Mouse (Mus musculus) limb, embryonic 11.5 days (tissue): ENCODE measurements around the gene Tnni3k. TPM values are rescaled to one million over a fixed set of nuclear protein-coding genes. Genes with fewer than 3 reads are reported as not detected.

Source experiments
- ATAC-seq: fragments of 200-750 bp; cut with Nextera tagmentation; 2 replicates; pipeline ENCODE4 v1.8.0; 2017; ENCODE audit warnings: low read depth; ENCODE audit not compliant: insufficient number of reproducible peaks, low FRiP score, low TSS enrichment
- DNase-seq: peaks from one replicate; pipeline ENCODE4 v3.0.0-alpha.2; 2015; ENCODE audit warnings: low spot score
- H3K27ac ChIP-seq: fragments of 300-500 bp; sonication (generic); replicated peaks from 2 replicates; pipeline ENCODE4 v1.5.1; 2014; ENCODE audit warnings: low read depth, mild to moderate bottlenecking, low read length
- H3K27me3 ChIP-seq: fragments of 300-500 bp; sonication (generic); 2 replicates; pipeline ENCODE4 v1.6.1; 2014; ENCODE audit warnings: mild to moderate bottlenecking, low read length, mixed read lengths; ENCODE audit not compliant: control insufficient read depth, insufficient read depth
- H3K36me3 ChIP-seq: fragments of 300-500 bp; sonication (generic); 2 replicates; pipeline ENCODE4 v1.6.1; 2014; ENCODE audit warnings: mild to moderate bottlenecking, low read length, moderate library complexity, mixed read lengths; ENCODE audit not compliant: control insufficient read depth, insufficient read depth
- H3K4me1 ChIP-seq: fragments of 300-500 bp; sonication (generic); 2 replicates; pipeline ENCODE4 v1.6.1; 2014; ENCODE audit warnings: low read length, mixed read lengths; ENCODE audit not compliant: control insufficient read depth, insufficient read depth
- H3K4me2 ChIP-seq: fragments of 300-500 bp; sonication (generic); 2 replicates; pipeline ENCODE4 v1.6.1; 2014; ENCODE audit warnings: low read depth, mild to moderate bottlenecking, moderate library complexity; ENCODE audit not compliant: severe bottlenecking
- H3K4me3 ChIP-seq: fragments of 300-500 bp; sonication (generic); 2 replicates; pipeline ENCODE4 v1.5.1; 2014; ENCODE audit warnings: low read depth, low read length
- H3K9ac ChIP-seq: fragments of 300-500 bp; sonication (generic); 2 replicates; pipeline ENCODE4 v1.6.1; 2014; ENCODE audit warnings: mild to moderate bottlenecking, low read length
- H3K9me3 ChIP-seq: fragments of 300-500 bp; sonication (generic); 2 replicates; pipeline ENCODE4 v1.6.1; 2016; ENCODE audit warnings: low read length; ENCODE audit not compliant: control insufficient read depth
- WGBS: fragments of 180-500 bp; shearing (Covaris S2); extraction: QIAGEN DNeasy Blood & Tissue Kit; methylation state at CpG from one replicate; pipeline ENCODE4 v1.1.7; 2014; 5-methylcytosine and 5-hydroxymethylcytosine counted together
- polyA plus RNA-seq: library from polyadenylated mRNA; unstranded; fragments of >200 nt; fragmentation: Nextera tagmentation; extraction: Ambion mirVana; gene quantifications from 2 replicates; pipeline ENCODE4 v1.2.1, GENCODE M21; 2014

Tnni3k gene
- polyA plus RNA-seq, 1 experiment from 2014 or later, result not detected

DNA sequence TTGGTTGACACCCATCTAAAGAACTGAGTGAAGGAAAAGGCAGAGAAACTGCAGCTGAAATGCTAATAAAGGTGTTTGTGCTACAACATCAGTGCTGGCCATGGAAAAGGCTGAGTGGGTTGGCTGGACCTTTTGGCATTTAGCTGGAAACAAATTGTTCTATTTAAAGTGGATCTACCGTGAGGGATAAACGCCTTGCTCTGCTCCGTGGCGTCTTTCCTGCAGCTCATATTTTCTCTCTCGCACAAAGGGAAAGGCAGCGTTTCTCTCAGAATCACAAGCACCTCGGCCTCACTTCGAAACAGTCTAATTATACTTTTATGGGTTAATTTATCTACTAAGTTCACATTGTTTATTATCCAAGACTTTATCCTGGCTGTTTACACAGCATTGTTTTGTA is 254.8 kb downstream of the Tnni3k start:
- H3K36me3 ChIP-seq, result no peaks in the 10 kb centered on the region
- WGBS, result 42% methylated on average over 8 of the region's 8 CpGs
- no peak overlapping the region for H3K27ac ChIP-seq
- H3K9me3 ChIP-seq, result no peaks in the 10 kb centered on the region
- ATAC-seq (no peak), DNase-seq (no peak)
- H3K4me3 ChIP-seq, result no peak overlapping the region
- no peak overlapping the region for H3K4me2 ChIP-seq
- no peaks in the 10 kb centered on the region for H3K4me1 ChIP-seq
- no peak overlapping the region for H3K9ac ChIP-seq
- H3K27me3 ChIP-seq, result no peaks in the 10 kb centered on the region

DNA sequence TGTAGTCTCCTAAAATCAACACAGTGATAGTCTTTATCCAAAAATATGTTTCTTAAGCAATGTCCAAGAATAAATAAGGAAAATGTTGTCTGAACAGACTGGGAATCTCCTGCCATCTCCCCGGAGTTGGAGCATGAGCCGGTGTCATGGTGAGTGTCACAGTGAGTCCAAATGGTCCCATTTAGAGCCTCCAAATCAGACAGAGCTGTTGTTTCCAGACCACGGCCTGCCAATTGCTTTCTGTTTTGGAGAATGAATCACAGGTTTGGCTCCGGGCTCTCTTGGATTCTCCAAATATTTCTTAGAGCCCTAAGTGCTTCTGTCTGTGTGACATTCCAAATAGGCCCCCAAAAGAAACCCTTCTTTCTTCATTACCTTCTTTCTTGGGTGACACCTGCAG is 256.4 kb downstream of the Tnni3k start:
- no peaks in the 10 kb centered on the region for H3K4me1 ChIP-seq
- H3K27me3 ChIP-seq, result no peaks in the 10 kb centered on the region
- DNase-seq (no peak), ATAC-seq (no peak)
- no peaks in the 10 kb centered on the region for H3K9me3 ChIP-seq
- H3K4me3 ChIP-seq, result no peak overlapping the region
- H3K9ac ChIP-seq, result no peak overlapping the region
- no peaks in the 10 kb centered on the region for H3K36me3 ChIP-seq
- no peak overlapping the region for H3K4me2 ChIP-seq
- 84% methylated on average over 4 of the region's 4 CpGs for WGBS
- H3K27ac ChIP-seq, result no peak overlapping the region

DNA sequence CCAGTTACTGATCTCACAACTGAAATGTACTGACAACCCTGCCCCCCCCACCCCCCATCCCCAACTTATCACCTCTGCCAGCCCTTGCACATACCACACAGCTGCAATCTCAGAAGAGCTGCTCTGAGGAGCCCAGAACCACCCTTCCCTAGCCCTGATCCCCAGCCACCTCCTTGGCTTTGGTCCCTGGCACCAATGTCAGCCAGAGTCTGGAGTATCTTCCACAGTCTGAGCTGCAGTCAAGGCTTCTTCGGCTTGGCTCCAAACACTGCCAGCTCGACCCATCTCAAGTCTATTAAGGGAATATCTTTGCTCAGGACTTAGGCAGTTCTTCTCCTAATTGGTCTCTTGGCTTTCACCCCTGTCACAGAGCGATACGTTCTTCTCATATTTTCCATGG is 261.6 kb downstream of the Tnni3k start:
- Histone ChIP-seq H3K4me1 (no peaks in the 10 kb centered on the region), H3K36me3 (no peaks in the 10 kb centered on the region), H3K27ac (no peak overlapping the region), H3K4me3 (no peak overlapping the region), H3K9me3 (no peaks in the 10 kb centered on the region), H3K27me3 (no peaks in the 10 kb centered on the region), H3K9ac (no peak overlapping the region), H3K4me2 (no peak overlapping the region)
- DNase-seq, result no peak
- 85% methylated on average over 4 of the region's 4 CpGs for WGBS
- ATAC-seq, result no peak

- no peak overlapping the region for H3K4me3 ChIP-seq
- H3K9me3 ChIP-seq, result no peaks in the 10 kb centered on the region
- 80% methylated on average over 3 of the region's 3 CpGs for WGBS
- no peak for ATAC-seq
- H3K4me2 ChIP-seq, result no peak overlapping the region
- H3K4me1 ChIP-seq, result no peaks in the 10 kb centered on the region
- no peak overlapping the region for H3K9ac ChIP-seq
- no peak overlapping the region for H3K27ac ChIP-seq
- no peak for DNase-seq
- H3K27me3 ChIP-seq, result no peaks in the 10 kb centered on the region
- no peaks in the 10 kb centered on the region for H3K36me3 ChIP-seq
Measured at GRCm38 (mm10) chr3:154787611-154788010, 267.6 kb downstream of the Tnni3k start.

DNA sequence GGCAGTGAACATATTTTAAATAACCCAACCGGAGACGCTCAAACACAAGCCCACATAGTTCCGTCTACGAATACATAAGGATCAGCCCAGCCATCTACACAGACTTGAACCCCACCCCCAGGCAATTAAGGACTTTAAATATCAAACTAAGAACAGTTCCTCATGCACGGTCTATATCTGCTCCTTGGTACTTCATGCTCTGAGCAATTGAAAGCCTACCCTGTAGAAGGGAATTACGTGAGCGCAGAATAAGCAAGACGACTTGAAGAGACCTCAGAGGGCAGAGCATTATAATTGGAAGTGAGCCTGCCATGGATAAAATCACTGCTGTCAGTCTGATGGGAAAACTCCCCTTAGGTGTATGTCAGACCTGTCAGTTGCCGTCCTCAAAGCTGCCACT is 268.9 kb downstream of the Tnni3k start:
- H3K27me3 ChIP-seq, result no peaks in the 10 kb centered on the region
- DNase-seq, result no peak
- 92% methylated on average over 9 of the region's 9 CpGs for WGBS
- H3K4me3 ChIP-seq, result no peak overlapping the region
- ATAC-seq, result no peak
- H3K27ac ChIP-seq, result no peak overlapping the region
- H3K9me3 ChIP-seq, result no peaks in the 10 kb centered on the region
- H3K36me3 ChIP-seq, result no peaks in the 10 kb centered on the region
- H3K9ac ChIP-seq, result no peak overlapping the region
- H3K4me2 ChIP-seq, result no peak overlapping the region
- no peaks in the 10 kb centered on the region for H3K4me1 ChIP-seq

DNA sequence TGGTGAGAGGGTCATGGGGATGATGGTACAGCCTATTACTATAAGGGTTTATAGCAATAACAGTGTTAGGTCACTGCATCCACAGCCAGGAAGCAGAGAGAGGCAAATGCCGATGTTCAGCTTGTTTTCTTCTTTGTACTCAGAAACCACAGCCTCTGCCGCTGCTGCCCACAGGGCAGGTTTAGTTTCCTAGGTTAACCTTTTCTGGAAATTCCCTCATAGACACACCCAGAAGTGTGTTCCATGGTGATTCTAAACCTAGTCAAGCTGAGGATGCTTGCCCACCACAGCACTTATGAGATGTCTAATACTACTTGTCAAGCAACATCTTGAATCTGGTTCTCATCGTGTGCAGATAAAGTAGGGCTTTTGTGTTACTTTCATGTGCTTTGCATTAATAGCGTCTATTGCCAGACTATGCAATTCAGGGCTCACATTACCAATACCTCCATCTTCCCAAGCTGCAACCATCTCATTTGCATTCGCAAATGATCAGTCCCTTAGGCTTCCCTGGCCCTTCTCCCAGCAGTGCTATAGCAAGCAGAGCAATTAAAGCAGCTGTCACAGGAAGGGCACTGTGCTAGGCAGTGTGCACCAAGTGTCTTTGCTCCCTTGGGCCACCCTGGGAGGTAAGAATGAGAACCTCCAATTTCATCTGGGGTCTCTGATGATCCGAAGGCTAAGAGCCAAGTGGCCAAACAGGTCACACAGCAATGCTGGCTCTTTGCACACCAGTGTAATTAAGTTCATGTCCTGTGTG is 276.2 kb downstream of the Tnni3k start:
- DNase-seq (no peak), ATAC-seq (no peak)
- Histone ChIP-seq H3K27ac (no peak overlapping the region), H3K36me3 (no peaks in the 10 kb centered on the region), H3K4me3 (no peak overlapping the region), H3K9me3 (no peaks in the 10 kb centered on the region), H3K4me1 (0 out of 2 replicates have a peak, but pooled peaks cover 7% of the 10 kb centered on the region), H3K27me3 (no peaks in the 10 kb centered on the region), H3K9ac (no peak overlapping the region), H3K4me2 (no peak overlapping the region)
- 60% methylated on average over 6 of the region's 6 CpGs for WGBS

- Histone ChIP-seq H3K9me3 (no peaks in the 10 kb centered on the region), H3K4me1 (0 out of 2 replicates have a peak, but pooled peaks cover 3% of the 10 kb centered on the region), H3K4me3 (no peak overlapping the region), H3K27ac (no peak overlapping the region), H3K27me3 (no peaks in the 10 kb centered on the region), H3K36me3 (no peaks in the 10 kb centered on the region), H3K4me2 (no peak overlapping the region), H3K9ac (no peak overlapping the region)
- 93% methylated on average over 2 of the region's 2 CpGs for WGBS
- ATAC-seq (no peak), DNase-seq (no peak)
Measured at GRCm38 (mm10) chr3:154771651-154772050, 283.6 kb downstream of the Tnni3k start.

DNA sequence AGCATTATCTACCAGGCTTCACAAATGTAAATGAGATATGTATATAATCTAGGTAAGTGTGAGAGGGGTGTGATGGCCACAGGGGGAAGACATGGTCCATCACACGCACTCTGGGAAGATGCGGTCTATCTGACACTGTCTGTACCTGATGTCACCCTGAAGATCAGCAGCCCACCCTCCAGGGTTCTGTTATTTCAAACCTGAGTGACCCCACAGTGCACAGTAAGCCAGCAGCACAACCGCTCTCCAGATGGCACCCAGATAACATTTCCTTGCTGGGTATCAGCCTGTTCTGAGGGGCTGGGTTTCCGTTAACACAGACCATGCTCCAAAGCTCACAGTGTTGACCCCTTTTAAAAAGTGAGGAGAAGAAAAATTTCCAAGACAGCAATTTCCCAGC is 288.9 kb downstream of the Tnni3k start:
- no peak for ATAC-seq
- no peaks in the 10 kb centered on the region for H3K9me3 ChIP-seq

GRCm38 (mm10) chr3:154764115-154764514 is 291.1 kb downstream of the Tnni3k start:
- DNase-seq (no peak), ATAC-seq (no peak)
- H3K27ac ChIP-seq, result no peak overlapping the region
- H3K4me1 ChIP-seq, result no peaks in the 10 kb centered on the region
- H3K9me3 ChIP-seq, result no peaks in the 10 kb centered on the region
- 82% methylated on average over 7 of the region's 7 CpGs for WGBS
- H3K9ac ChIP-seq, result no peak overlapping the region
- H3K27me3 ChIP-seq, result no peaks in the 10 kb centered on the region
- H3K4me2 ChIP-seq, result no peak overlapping the region
- H3K4me3 ChIP-seq, result no peak overlapping the region
- no peaks in the 10 kb centered on the region for H3K36me3 ChIP-seq

More for the DNA sequence above, 288.9 kb downstream of the Tnni3k start:
- Histone ChIP-seq H3K4me1 (no peaks in the 10 kb centered on the region), H3K27ac (no peak overlapping the region), H3K4me3 (no peak overlapping the region), H3K36me3 (no peaks in the 10 kb centered on the region), H3K27me3 (no peaks in the 10 kb centered on the region), H3K9ac (no peak overlapping the region), H3K4me2 (no peak overlapping the region)
- no peak for DNase-seq
- 80% methylated on average over 4 of the region's 4 CpGs for WGBS
